Mouse (Mus musculus): Measurements from ENCODE around the gene Tmem151a.
"Not testable (repeated sequence)": the region's sequence is repeated elsewhere in the genome, so short reads cannot be mapped to it uniquely, and the experiment has no call there.

The Tmem151a gene

GRCm38 (mm10) chr19:5094746-5095417 is 9.6 kb upstream of the Tmem151a start:
- in situ Hi-C loops (cut with MboI, MseI) = loop anchor here (10.0 kb wide), 2 partner anchors 50 to 280 kb away; partner anchors contain the start of genes Brms1, Gm21992 and Rbm14

- in situ Hi-C loops (cut with MboI, MseI) = loop anchor here (10.0 kb wide), 2 partner anchors 49 to 279 kb away; partner anchors contain the start of genes Brms1, Gm21992 and Rbm14
Measured at GRCm38 (mm10) chr19:5094243-5094632, 8.9 kb upstream of the Tmem151a start.

GRCm38 (mm10) chr19:5093481-5094242 is 8.3 kb upstream of the Tmem151a start:
- in situ Hi-C loops (cut with MboI, MseI) = loop anchor here (10.0 kb wide), 2 partner anchors 49 to 279 kb away; partner anchors contain the start of genes Brms1, Gm21992 and Rbm14

- in situ Hi-C loops (cut with MboI, MseI) = loop anchor here (10.0 kb wide), 2 partner anchors 47 to 277 kb away; partner anchors contain the start of genes Brms1, Gm21992 and Rbm14
Measured at GRCm38 (mm10) chr19:5092083-5092482, 6.8 kb upstream of the Tmem151a start.

- in situ Hi-C loops (cut with MboI, MseI) = no loop called here
Measured at GRCm38 (mm10) chr19:5089324-5089723, 4.0 kb upstream of the Tmem151a start.

GRCm38 (mm10) chr19:5087884-5088728 is 2.8 kb upstream of the Tmem151a start, which contains the start of gene Yif1a:
TSS of gene Yif1a (plus strand) at chr19:5088538.
- in situ Hi-C loops (cut with MboI, MseI) = no loop called here

GRCm38 (mm10) chr19:5086533-5086932 is 1.2 kb upstream of the Tmem151a start:
- in situ Hi-C loops (cut with MboI, MseI) = not testable (repeated sequence)

GRCm38 (mm10) chr19:5084834-5085144 is 542 bp downstream of the Tmem151a start:
- in situ Hi-C loops (cut with MboI, MseI) = no loop called here

- in situ Hi-C loops (cut with MboI, MseI) = no loop called here
Measured at GRCm38 (mm10) chr19:5083961-5084833, 1.1 kb downstream of the Tmem151a start.

GRCm38 (mm10) chr19:5082596-5082995 is 2.7 kb downstream of the Tmem151a start:
- in situ Hi-C loops (cut with MboI, MseI) = no loop called here

- in situ Hi-C loops (cut with MboI, MseI) = no loop called here
Measured at GRCm38 (mm10) chr19:5082005-5082404, 3.3 kb downstream of the Tmem151a start.

- in situ Hi-C loops (cut with MboI, MseI) = loop anchor here (5.0 kb wide), 1 partner anchor 52 kb away; no protein-coding TSS in a partner anchor
Measured at GRCm38 (mm10) chr19:5079279-5079678, 6.1 kb downstream of the Tmem151a start.

GRCm38 (mm10) chr19:5073518-5073917 is 11.8 kb downstream of the Tmem151a start:
- in situ Hi-C loops (cut with MboI, MseI) = no loop called here

- in situ Hi-C loops (cut with MboI, MseI) = no loop called here
Measured at GRCm38 (mm10) chr19:5073028-5073427, 12.3 kb downstream of the Tmem151a start.

- in situ Hi-C loops (cut with MboI, MseI) = no loop called here
Measured at GRCm38 (mm10) chr19:5072389-5073019, 12.8 kb downstream of the Tmem151a start.

- in situ Hi-C loops (cut with MboI, MseI) = no loop called here
Measured at GRCm38 (mm10) chr19:5071545-5072369, 13.6 kb downstream of the Tmem151a start.

GRCm38 (mm10) chr19:5071077-5071476 is 14.3 kb downstream of the Tmem151a start:
- in situ Hi-C loops (cut with MboI, MseI) = no loop called here

- in situ Hi-C loops (cut with MboI, MseI) = no loop called here
Measured at GRCm38 (mm10) chr19:5069978-5070377, 15.4 kb downstream of the Tmem151a start.

GRCm38 (mm10) chr19:5069486-5069885 is 15.8 kb downstream of the Tmem151a start:
- in situ Hi-C loops (cut with MboI, MseI) = no loop called here
